Mouse (Mus musculus) forebrain, embryonic 12.5 days (tissue): ENCODE measurements around the gene Spryd4. TPM values are rescaled to one million over a fixed set of nuclear protein-coding genes. Genes with fewer than 3 reads are reported as not detected.
"Not testable (repeated sequence)": the region's sequence is repeated elsewhere in the genome, so short reads cannot be mapped to it uniquely, and the experiment has no call there.

Experiments used
- ATAC-seq: fragments of 200-750 bp; cut with Nextera tagmentation; 2 replicates; pipeline ENCODE4 v1.8.0; 2017; ENCODE audit warnings: moderate TSS enrichment; ENCODE audit not compliant: low FRiP score
- H3K27ac ChIP-seq: fragments of 300-500 bp; sonication (generic); 2 replicates; pipeline ENCODE4 v1.5.1; 2016; ENCODE audit warnings: mild to moderate bottlenecking
- H3K27me3 ChIP-seq: fragments of 300-500 bp; sonication (generic); 2 replicates; pipeline ENCODE4 v1.6.1; 2016; ENCODE audit warnings: mild to moderate bottlenecking
- H3K36me3 ChIP-seq: fragments of 300-500 bp; sonication (generic); replicated peaks from 2 replicates; pipeline ENCODE4 v1.6.1; 2016; ENCODE audit warnings: mild to moderate bottlenecking
- H3K4me1 ChIP-seq: fragments of 300-500 bp; sonication (generic); 2 replicates; pipeline ENCODE4 v1.6.1; 2016
- H3K4me2 ChIP-seq: fragments of 300-500 bp; sonication (generic); 2 replicates; pipeline ENCODE4 v1.6.1; 2016; ENCODE audit warnings: mild to moderate bottlenecking, moderate library complexity
- H3K4me3 ChIP-seq: fragments of 300-500 bp; sonication (generic); replicated peaks from 2 replicates; pipeline ENCODE4 v1.5.1; 2016; ENCODE audit warnings: mild to moderate bottlenecking
- H3K9ac ChIP-seq: fragments of 300-500 bp; sonication (generic); 2 replicates; pipeline ENCODE4 v1.6.1; 2016; ENCODE audit warnings: mild to moderate bottlenecking
- H3K9me3 ChIP-seq: fragments of 300-500 bp; sonication (generic); 2 replicates; pipeline ENCODE4 v1.6.1; 2016
- WGBS: fragments of 180-500 bp; shearing (Covaris S2); methylation state at CpG from one replicate; pipeline ENCODE4 v1.1.7; 2016; 5-methylcytosine and 5-hydroxymethylcytosine counted together
- polyA plus RNA-seq: library from polyadenylated mRNA; unstranded; fragments of >200 nt; fragmentation: Nextera tagmentation; extraction: Ambion mirVana; gene quantifications from 2 replicates; pipeline ENCODE4 v1.2.1, GENCODE M21; 2016

Gene Spryd4
- polyA plus RNA-seq: 21.1 and 21.8 TPM in 2 replicates

DNA sequence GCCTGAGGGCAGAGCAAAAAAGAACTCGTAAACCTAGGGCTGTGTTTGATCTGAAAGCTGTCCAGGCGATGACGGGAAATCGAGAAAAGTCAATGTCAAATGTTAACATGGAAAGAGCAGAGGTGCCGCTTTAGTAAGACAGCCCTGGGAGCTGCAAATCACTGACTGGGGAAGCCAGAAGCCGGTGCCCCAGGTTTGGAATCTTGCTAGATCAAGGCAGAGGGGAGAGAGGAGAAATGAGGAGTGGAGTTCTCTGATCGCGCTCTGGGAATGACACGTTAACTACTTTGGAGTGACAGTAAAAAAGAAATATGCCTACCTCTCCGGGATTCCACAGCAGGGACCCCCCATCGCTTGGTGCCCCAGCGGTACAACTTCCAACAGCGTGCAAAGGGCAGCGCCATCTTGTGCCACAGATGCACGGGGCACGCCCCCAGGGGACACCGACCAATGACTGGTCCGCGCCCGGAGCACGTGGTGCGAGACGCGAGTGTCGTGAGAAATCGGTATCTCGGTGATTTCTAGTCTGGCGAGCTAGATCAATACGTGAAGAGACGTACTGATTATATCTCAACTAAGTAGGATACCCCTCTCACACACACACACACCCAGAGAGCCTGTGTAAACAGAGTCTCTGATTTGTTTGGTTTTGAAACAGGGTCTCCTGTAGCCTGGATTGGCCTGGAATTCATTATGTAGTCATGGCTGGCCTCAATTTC is at the start of gene Spryd4:
TSS of gene Spryd4 (minus strand) at position 418 of the 719 bp plus-strand sequence.
- no peaks in the 10 kb centered on the region for H3K9me3 ChIP-seq
- H3K4me2 ChIP-seq: peak within 1 kb of the TSS; percentile 85
- ATAC-seq: peak; percentile 97
- H3K4me1 ChIP-seq: peaks cover 14% of the 10 kb centered on the region
- under 1% methylated on average over 30 of the region's 30 CpGs for WGBS
- 0 out of 2 replicates have a peak, but pooled peaks cover 10% of the 10 kb centered on the region for H3K36me3 ChIP-seq
- peak within 1 kb of the TSS; percentile 65 for H3K9ac ChIP-seq
- peak within 1 kb of the TSS; percentile 56 for H3K4me3 ChIP-seq
- no peak within 1 kb of the TSS for H3K27ac ChIP-seq
- H3K27me3 ChIP-seq: peaks cover 10% of the 10 kb centered on the region

DNA sequence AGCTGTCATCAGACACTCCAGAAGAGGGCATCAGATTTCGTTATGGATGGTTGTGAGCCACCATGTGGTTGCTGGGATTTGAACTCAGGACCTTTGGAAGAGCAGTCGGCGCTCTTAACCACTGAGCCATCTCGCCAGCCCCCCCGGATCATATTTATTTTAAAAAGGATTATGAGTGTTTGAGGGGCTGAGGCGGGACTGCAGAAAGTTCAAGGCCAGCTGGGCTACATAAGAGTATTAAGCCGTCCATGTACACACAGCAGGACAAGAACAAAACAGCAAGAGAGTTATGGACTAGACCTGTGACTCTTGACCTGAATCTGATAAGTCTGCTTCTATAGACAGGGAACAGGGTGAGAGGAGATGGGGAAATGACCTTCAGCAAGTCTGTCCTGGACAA is 48.8 kb upstream of the Spryd4 start:
- not testable (repeated sequence) for H3K27ac ChIP-seq, H3K4me1 ChIP-seq, H3K9me3 ChIP-seq, H3K4me2 ChIP-seq, H3K9ac ChIP-seq, H3K36me3 ChIP-seq, H3K4me3 ChIP-seq, ATAC-seq, H3K27me3 ChIP-seq
- 85% methylated on average over 7 of the region's 7 CpGs for WGBS

DNA sequence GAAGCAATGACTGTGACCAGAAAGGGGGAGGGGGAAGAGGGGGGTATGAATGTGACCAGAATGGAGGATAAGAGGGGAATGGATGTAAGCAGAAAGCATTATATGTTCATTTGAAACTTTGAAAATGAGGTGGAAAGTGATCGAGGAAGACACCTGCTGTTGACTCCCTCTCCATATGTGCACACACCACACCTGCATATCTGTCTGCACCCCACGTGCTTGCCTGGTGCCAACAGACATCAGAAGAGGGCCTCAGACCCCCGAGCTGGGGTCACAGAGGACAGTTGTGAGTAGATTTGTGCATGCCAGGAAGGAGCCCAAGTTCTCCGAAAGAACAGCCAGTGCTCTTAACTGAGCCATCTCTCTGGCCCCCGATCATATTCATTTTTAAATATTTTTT is 48.3 kb upstream of the Spryd4 start:
- Histone ChIP-seq H3K4me3 (no peak overlapping the region), H3K4me2 (no peak overlapping the region), H3K27me3 (no peaks in the 10 kb centered on the region), H3K36me3 (no peaks in the 10 kb centered on the region), H3K27ac (no peak overlapping the region), H3K9me3 (no peaks in the 10 kb centered on the region), H3K9ac (no peak overlapping the region), H3K4me1 (no peaks in the 10 kb centered on the region)
- 86% methylated on average over 5 of the region's 5 CpGs for WGBS
- ATAC-seq: no peak

- no peak overlapping the region for H3K4me3 ChIP-seq
These were observed 47.3 kb upstream of the Spryd4 start for GRCm38 (mm10) chr10:128258953-128259352.

DNA sequence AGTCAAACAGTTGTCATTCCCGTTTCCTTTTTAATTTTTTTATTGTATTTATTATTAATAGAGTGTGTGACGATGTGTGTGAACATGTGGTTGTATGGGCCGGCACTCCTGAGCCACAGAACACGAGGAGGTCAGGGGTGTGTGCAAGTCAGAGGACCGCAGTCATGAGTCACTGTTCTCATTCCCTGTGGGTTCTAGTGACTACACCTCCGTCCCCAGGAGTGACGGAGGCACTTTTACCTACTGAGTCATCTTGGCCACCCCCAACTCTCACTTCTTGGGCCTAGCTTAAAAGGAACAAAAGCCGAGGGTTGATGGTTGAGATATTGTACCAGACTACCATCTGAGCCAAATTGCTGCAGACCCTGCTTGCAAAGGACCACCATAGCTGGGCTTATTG is 44.7 kb upstream of the Spryd4 start:
- H3K27ac ChIP-seq: no peak overlapping the region
- WGBS: 93% methylated on average over 8 of the region's 8 CpGs
- H3K4me2 ChIP-seq: no peak overlapping the region
- peaks cover 19% of the 10 kb centered on the region for H3K36me3 ChIP-seq
- H3K9ac ChIP-seq: no peak overlapping the region
- no peak overlapping the region for H3K4me3 ChIP-seq
- no peaks in the 10 kb centered on the region for H3K4me1 ChIP-seq
- H3K27me3 ChIP-seq: no peaks in the 10 kb centered on the region
- H3K9me3 ChIP-seq: no peaks in the 10 kb centered on the region
- ATAC-seq: no peak

More at GRCm38 (mm10) chr10:128258953-128259352, 47.3 kb upstream of the Spryd4 start:
- no peak for ATAC-seq
- 89% methylated on average over 4 of the region's 4 CpGs for WGBS
- H3K9ac ChIP-seq: no peak overlapping the region
- no peaks in the 10 kb centered on the region for H3K27me3 ChIP-seq
- no peaks in the 10 kb centered on the region for H3K4me1 ChIP-seq
- H3K4me2 ChIP-seq: no peak overlapping the region
- H3K36me3 ChIP-seq: no peaks in the 10 kb centered on the region
- H3K27ac ChIP-seq: no peak overlapping the region
- H3K9me3 ChIP-seq: no peaks in the 10 kb centered on the region

- H3K27ac ChIP-seq: no peak overlapping the region
- no peaks in the 10 kb centered on the region for H3K9me3 ChIP-seq
- WGBS: 93% methylated on average over 8 of the region's 8 CpGs
- no peak overlapping the region for H3K9ac ChIP-seq
- peaks cover 23% of the 10 kb centered on the region for H3K36me3 ChIP-seq
- no peaks in the 10 kb centered on the region for H3K4me1 ChIP-seq
- no peaks in the 10 kb centered on the region for H3K27me3 ChIP-seq
- no peak overlapping the region for H3K4me2 ChIP-seq
- H3K4me3 ChIP-seq: no peak overlapping the region
- ATAC-seq: no peak
These were observed 44.3 kb upstream of the Spryd4 start for GRCm38 (mm10) chr10:128255925-128256324.

GRCm38 (mm10) chr10:128253677-128254255 is 42.2 kb upstream of the Spryd4 start, which contains the start of gene Apon:
Gene Apon (plus strand): TSS chr10:128254096.
- no peak within 1 kb of the TSS for H3K4me3 ChIP-seq
- H3K4me1 ChIP-seq: no peaks in the 10 kb centered on the region
- H3K27me3 ChIP-seq: no peaks in the 10 kb centered on the region
- 91% methylated on average over 4 of the region's 4 CpGs for WGBS
- no peak for ATAC-seq
- H3K27ac ChIP-seq: no peak within 1 kb of the TSS
- H3K4me2 ChIP-seq: no peak within 1 kb of the TSS
- H3K36me3 ChIP-seq: peaks cover 44% of the 10 kb centered on the region
- no peaks in the 10 kb centered on the region for H3K9me3 ChIP-seq
- H3K9ac ChIP-seq: no peak within 1 kb of the TSS

DNA sequence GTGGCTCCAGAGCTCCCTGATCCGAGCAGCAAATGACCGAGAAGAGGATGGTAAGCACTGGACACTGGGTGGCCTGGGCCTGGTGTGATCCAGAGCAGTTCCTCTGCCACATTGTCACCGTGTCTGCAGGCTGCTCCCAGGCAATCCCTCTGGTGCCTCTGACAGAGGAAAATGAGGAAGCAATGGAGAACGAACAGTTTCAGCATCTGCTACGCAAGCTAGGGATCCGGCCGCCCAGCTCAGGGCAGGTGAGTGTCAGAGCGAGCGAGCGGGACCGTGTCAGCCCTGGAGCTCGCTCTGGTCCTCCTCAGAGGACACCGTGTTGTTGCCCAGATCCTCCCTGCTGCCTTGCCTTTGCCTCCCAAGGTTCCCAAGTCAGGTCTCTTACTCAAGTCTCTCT is 39.0 kb upstream of the Spryd4 start:
- ATAC-seq: no peak
- 97% methylated on average over 13 of the region's 13 CpGs for WGBS
- H3K4me2 ChIP-seq: no peak overlapping the region
- H3K4me3 ChIP-seq: no peak overlapping the region
- no peak overlapping the region for H3K9ac ChIP-seq
- no peaks in the 10 kb centered on the region for H3K27me3 ChIP-seq
- peaks cover 76% of the 10 kb centered on the region for H3K36me3 ChIP-seq
- H3K27ac ChIP-seq: no peak overlapping the region
- no peaks in the 10 kb centered on the region for H3K4me1 ChIP-seq
- no peaks in the 10 kb centered on the region for H3K9me3 ChIP-seq

- Histone ChIP-seq H3K9ac (no peak overlapping the region), H3K27ac (0 out of 2 replicates have a peak overlapping the region, but pooled peaks have one; percentile 27), H3K36me3 (peaks cover 99% of the 10 kb centered on the region), H3K9me3 (no peaks in the 10 kb centered on the region), H3K4me2 (no peak overlapping the region), H3K4me3 (no peak overlapping the region), H3K27me3 (no peaks in the 10 kb centered on the region), H3K4me1 (no peaks in the 10 kb centered on the region)
- ATAC-seq: no peak
- WGBS: 88% methylated on average over 17 of the region's 17 CpGs
These were observed 35.6 kb upstream of the Spryd4 start for GRCm38 (mm10) chr10:128247020-128247732.

DNA sequence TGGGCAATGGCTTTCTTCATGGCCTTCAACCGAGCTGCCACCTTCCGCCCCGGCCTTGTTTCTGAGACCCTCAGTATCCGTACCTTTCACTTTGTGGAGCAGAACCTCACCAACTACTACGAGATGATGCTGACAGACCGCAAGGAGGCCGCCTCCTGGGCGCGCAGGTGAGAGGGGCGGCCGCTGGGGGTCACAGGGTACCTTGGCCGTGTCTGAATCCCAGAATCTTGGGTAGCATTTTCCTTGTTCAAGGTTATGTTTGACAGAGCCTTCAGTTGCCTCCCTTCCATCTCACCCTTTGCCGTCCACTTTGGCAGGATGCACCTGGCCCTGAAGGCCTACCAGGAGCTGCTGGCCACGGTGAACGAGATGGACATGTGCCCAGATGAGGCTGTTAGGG is 32.5 kb upstream of the Spryd4 start:
- H3K27me3 ChIP-seq: no peaks in the 10 kb centered on the region
- H3K4me3 ChIP-seq: no peak overlapping the region
- no peak for ATAC-seq
- H3K27ac ChIP-seq: no peak overlapping the region
- H3K9ac ChIP-seq: no peak overlapping the region
- WGBS: 96% methylated on average over 15 of the region's 15 CpGs
- H3K4me1 ChIP-seq: no peaks in the 10 kb centered on the region
- no peaks in the 10 kb centered on the region for H3K9me3 ChIP-seq
- peaks cover 99% of the 10 kb centered on the region for H3K36me3 ChIP-seq
- no peak overlapping the region for H3K4me2 ChIP-seq

GRCm38 (mm10) chr10:128243252-128243651 is 31.6 kb upstream of the Spryd4 start:
- H3K9me3 ChIP-seq: no peaks in the 10 kb centered on the region
- WGBS: 96% methylated on average over 8 of the region's 8 CpGs
- no peak overlapping the region for H3K4me2 ChIP-seq
- ATAC-seq: no peak
- H3K4me3 ChIP-seq: no peak overlapping the region
- H3K9ac ChIP-seq: no peak overlapping the region
- H3K27ac ChIP-seq: no peak overlapping the region
- H3K4me1 ChIP-seq: no peaks in the 10 kb centered on the region
- H3K27me3 ChIP-seq: no peaks in the 10 kb centered on the region
- H3K36me3 ChIP-seq: peaks cover 91% of the 10 kb centered on the region

- H3K4me3 ChIP-seq: no peak overlapping the region
- H3K27me3 ChIP-seq: no peaks in the 10 kb centered on the region
- H3K36me3 ChIP-seq: peaks cover 59% of the 10 kb centered on the region
- no peak overlapping the region for H3K4me2 ChIP-seq
- peaks cover 8% of the 10 kb centered on the region; the same call in 1 of the 2 replicates for H3K4me1 ChIP-seq
- no peak overlapping the region for H3K9ac ChIP-seq
- no peaks in the 10 kb centered on the region for H3K9me3 ChIP-seq
- ATAC-seq: no peak
- 95% methylated on average over 18 of the region's 18 CpGs for WGBS
- no peak overlapping the region for H3K27ac ChIP-seq
These were observed 28.5 kb upstream of the Spryd4 start for GRCm38 (mm10) chr10:128240131-128240530.
